Mouse (Mus musculus) lung, embryonic 16.5 days (tissue): ENCODE data around the gene Sema4c. TPM values are rescaled to one million over a fixed set of nuclear protein-coding genes. Genes with fewer than 3 reads are reported as not detected.

Source experiments
- ATAC-seq: fragments of 200-750 bp; cut with Nextera tagmentation; 2 replicates; pipeline ENCODE4 v1.8.0; 2017; ENCODE audit warnings: low read depth, mild to moderate bottlenecking, moderate library complexity
- H3K27ac ChIP-seq: fragments of 300-500 bp; sonication (generic); 2 replicates; pipeline ENCODE4 v1.5.1; 2014; ENCODE audit warnings: mild to moderate bottlenecking, control low read depth, low read length
- H3K27me3 ChIP-seq: fragments of 300-500 bp; sonication (generic); 2 replicates; pipeline ENCODE4 v1.6.1; 2014; ENCODE audit warnings: low read depth, low read length, mixed read lengths; ENCODE audit not compliant: control insufficient read depth, insufficient read depth
- H3K36me3 ChIP-seq: fragments of 300-500 bp; sonication (generic); 2 replicates; pipeline ENCODE4 v1.6.1; 2014; ENCODE audit warnings: low read length; ENCODE audit not compliant: control insufficient read depth, insufficient read depth
- H3K4me1 ChIP-seq: fragments of 300-500 bp; sonication (generic); replicated peaks from 2 replicates; pipeline ENCODE4 v1.6.1; 2014; ENCODE audit warnings: low read length, mixed read lengths; ENCODE audit not compliant: control insufficient read depth, insufficient read depth
- H3K4me2 ChIP-seq: fragments of 300-500 bp; sonication (generic); 2 replicates; pipeline ENCODE4 v1.6.1; 2014; ENCODE audit warnings: low read depth, low read length, control low read depth
- H3K4me3 ChIP-seq: fragments of 300-500 bp; sonication (generic); 2 replicates; pipeline ENCODE4 v1.5.1; 2014; ENCODE audit warnings: mild to moderate bottlenecking, low read length, control low read depth
- H3K9ac ChIP-seq: fragments of 300-500 bp; sonication (generic); 2 replicates; pipeline ENCODE4 v1.6.1; 2014; ENCODE audit warnings: low read length, control low read depth
- H3K9me3 ChIP-seq: fragments of 300-500 bp; sonication (generic); 2 replicates; pipeline ENCODE4 v1.6.1; 2016; ENCODE audit warnings: low read length; ENCODE audit not compliant: control insufficient read depth
- WGBS: fragments of 180-500 bp; shearing (Covaris S2); extraction: QIAGEN DNeasy Blood & Tissue Kit; methylation state at CpG from one replicate; pipeline ENCODE4 v1.1.7; 2014; 5-methylcytosine and 5-hydroxymethylcytosine counted together
- polyA plus RNA-seq: library from polyadenylated mRNA; unstranded; fragments of >200 nt; fragmentation: Nextera tagmentation; extraction: Ambion mirVana; gene quantifications from 2 replicates; pipeline ENCODE4 v1.2.1, GENCODE M21; 2015

The Sema4c gene
- polyA plus RNA-seq = 14.4 and 14.8 TPM in 2 replicates

DNA sequence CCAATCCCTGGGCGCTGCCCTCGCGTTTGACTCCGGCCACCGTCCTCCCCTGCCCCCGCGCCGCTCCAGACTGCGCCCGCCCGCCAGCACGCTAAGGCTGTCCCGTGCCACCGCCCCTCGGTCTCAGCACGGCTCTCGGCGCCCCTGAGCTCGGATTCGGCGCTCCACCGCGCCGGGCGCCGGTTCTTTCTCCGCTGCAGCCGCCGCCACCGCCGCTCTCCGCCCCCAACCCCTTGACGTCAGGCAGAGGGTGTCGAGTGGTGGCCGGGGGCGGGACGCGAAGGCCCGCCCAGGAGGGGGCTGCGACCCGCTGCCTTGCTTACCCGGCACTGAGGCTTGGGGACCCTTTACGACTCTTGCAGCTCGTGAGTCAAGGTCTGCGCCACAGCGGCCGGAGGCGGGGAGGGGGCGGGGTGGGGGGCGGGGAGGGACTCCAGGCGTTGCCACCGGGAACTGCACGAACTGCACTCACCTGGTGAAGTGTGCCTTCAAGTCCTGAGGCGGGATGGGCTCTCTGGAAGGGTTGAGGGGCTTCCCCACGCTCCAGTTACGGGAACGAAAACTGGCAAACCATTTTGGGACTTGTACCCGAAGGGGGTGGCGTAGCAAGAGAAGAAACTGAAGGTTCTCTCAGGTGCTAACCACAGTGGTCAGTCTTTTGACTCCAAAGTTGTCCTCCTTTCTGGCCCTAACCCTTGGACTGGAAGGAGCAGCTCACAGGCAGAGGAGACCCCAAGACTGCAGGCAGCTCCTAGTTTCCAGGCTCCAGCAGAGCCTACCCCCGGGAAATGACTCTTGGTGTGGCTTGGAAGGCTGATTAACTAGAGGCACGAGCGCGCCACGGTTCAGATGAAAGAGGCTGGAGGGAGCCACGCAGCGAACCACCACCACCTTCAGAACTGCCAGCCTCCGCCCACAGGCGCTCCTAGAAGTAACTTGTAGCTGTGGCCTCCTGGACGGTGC lies at the start of gene Sema4c:
Sema4c (minus strand) TSS at position 319 of the 963 bp plus-strand sequence.
- Histone ChIP-seq H3K4me3 (peak within 1 kb of the TSS; percentile 86), H3K4me2 (peak within 1 kb of the TSS; percentile 93), H3K27me3 (no peaks in the 10 kb centered on the region), H3K9me3 (no peaks in the 10 kb centered on the region), H3K4me1 (peaks cover 29% of the 10 kb centered on the region), H3K27ac (peak within 1 kb of the TSS; percentile 100), H3K9ac (peak within 1 kb of the TSS; percentile 93), H3K36me3 (peaks cover 10% of the 10 kb centered on the region)
- ATAC-seq = peak; percentile 67
- WGBS = under 1% methylated on average over 68 of the region's 69 CpGs

DNA sequence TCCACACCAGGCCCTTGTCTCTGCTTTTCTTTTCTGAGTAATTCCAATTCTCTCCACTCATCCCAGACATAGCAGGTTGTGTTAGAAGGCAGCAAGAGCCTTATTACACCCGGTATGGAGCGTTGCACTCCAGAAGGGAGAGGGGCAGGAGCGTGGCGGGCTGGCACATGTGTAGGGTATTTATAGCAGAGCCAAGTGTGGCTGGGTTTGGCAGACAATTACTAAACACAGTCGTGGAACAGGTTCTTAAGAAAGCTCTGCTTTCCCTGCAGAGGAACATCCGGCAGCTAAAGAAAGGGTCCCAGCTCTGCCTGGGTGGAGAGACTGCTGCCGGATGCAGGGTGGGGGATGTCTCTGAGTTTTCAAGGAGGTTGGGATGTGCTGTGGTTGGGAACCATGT lies 48.8 kb upstream of the Sema4c start:
- Histone ChIP-seq H3K36me3 (no peaks in the 10 kb centered on the region), H3K4me1 (peaks cover 26% of the 10 kb centered on the region), H3K9me3 (no peaks in the 10 kb centered on the region), H3K4me2 (no peak overlapping the region), H3K27me3 (no peaks in the 10 kb centered on the region), H3K27ac (peak overlapping the region; percentile 35; the same call in 1 of the 2 replicates), H3K9ac (no peak overlapping the region), H3K4me3 (no peak overlapping the region)
- WGBS = 46% methylated on average over 7 of the region's 7 CpGs
- peak; percentile 42; the same call in 1 of the 2 replicates for ATAC-seq

DNA sequence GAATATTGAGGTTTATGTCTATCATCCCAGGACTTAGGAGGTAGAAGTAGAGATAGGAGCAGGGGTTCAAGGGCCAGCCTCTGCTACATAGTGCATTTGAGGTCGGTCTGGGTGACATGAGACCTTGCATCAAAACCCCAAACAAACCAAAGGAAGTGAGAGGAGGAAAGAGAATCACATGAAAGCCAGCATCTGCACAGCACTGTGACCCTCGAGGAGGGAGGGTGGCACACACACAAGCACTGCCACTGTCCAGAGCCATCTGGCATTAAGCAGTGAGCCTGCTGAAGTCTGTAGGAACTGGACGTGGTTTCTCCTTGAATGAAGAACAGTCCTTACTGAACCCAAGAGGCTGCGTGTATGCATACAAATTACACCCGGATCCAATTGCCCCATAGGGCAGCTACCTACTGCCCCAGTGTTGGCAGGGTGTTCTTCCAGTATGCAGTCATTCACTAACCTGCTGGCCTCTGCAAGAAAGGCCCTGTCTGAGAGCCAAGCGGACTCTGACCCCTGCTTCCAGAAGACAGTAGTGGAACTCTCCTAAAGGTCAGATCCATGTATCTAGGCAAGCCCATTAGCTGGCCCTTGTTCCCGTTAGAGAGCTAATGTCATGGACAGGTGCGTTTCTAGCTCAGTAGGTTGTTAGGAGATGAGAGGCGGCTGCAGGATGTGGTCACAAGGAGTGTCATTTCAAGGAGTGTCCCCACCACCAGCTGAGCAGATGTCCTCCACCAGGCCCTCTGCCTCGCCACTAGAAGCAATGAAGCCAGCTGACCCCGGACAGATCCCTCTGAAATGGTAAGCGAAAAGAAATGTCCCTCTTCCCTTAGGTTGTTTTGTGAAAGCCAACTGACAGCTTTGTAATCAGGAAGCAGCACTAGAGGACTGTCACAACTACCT lies 46.4 kb upstream of the Sema4c start:
- peak overlapping the region; percentile 86 for H3K27ac ChIP-seq
- H3K4me2 ChIP-seq = no peak overlapping the region
- no peaks in the 10 kb centered on the region for H3K9me3 ChIP-seq
- ATAC-seq = no peak
- peaks cover 22% of the 10 kb centered on the region for H3K4me1 ChIP-seq
- H3K4me3 ChIP-seq = no peak overlapping the region
- H3K36me3 ChIP-seq = no peaks in the 10 kb centered on the region
- no peak overlapping the region for H3K9ac ChIP-seq
- 74% methylated on average over 12 of the region's 12 CpGs for WGBS
- H3K27me3 ChIP-seq = no peaks in the 10 kb centered on the region

DNA sequence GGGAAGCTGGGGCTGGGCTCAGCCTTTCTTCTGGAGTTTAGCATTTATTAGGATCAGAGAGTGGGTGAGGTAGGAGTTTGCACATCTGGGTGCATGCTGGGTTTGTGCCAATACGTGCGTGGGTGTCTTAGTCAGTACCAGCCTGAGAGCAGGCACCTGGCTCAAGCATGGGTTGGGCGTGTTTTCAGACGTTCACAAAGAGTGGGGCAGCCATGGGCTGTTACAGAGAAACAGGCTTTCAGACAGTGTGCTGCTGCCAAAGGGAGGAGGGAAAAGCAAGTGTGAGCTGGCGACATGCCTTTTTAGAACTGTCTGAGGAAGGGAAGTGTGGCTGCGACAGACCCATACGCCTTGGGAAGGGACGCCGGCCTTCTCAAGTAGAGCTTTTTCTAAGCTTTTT lies 45.2 kb upstream of the Sema4c start:
- 27% methylated on average over 9 of the region's 9 CpGs for WGBS
- peaks cover 22% of the 10 kb centered on the region for H3K4me1 ChIP-seq
- peak; percentile 81 for ATAC-seq

DNA sequence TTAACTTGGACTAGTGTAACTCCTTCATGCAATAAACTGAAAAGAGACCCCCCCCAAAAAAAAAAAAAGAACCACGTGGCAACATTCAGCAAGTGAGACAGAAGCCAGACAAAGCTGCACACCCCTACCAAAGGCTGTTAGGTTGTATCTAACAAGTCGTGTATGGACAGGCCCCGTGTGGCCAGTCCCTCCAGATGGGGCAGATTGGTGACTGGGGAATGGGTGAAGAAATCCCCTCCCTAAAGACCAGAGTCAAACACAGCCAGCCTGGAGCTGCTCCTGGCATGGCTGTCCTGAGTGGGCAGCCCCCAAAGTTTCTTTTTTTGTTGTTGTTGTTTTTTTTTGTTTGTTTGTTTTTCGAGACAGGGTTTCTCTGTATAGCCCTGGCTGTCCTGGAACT lies 44.1 kb upstream of the Sema4c start:
- Histone ChIP-seq H3K9me3 (no peaks in the 10 kb centered on the region), H3K4me3 (no peak overlapping the region), H3K27ac (no peak overlapping the region), H3K4me2 (no peak overlapping the region), H3K9ac (no peak overlapping the region), H3K4me1 (peaks cover 21% of the 10 kb centered on the region), H3K27me3 (no peaks in the 10 kb centered on the region), H3K36me3 (no peaks in the 10 kb centered on the region)
- ATAC-seq = no peak
- WGBS = 51% methylated on average over 4 of the region's 4 CpGs

More for the DNA sequence above, 45.2 kb upstream of the Sema4c start:
- H3K27me3 ChIP-seq = no peaks in the 10 kb centered on the region
- no peak overlapping the region for H3K4me2 ChIP-seq
- H3K9me3 ChIP-seq = no peaks in the 10 kb centered on the region
- H3K9ac ChIP-seq = peak overlapping the region; percentile 43; the same call in 1 of the 2 replicates
- H3K4me3 ChIP-seq = no peak overlapping the region
- H3K27ac ChIP-seq = peak overlapping the region; percentile 86
- H3K36me3 ChIP-seq = no peaks in the 10 kb centered on the region

DNA sequence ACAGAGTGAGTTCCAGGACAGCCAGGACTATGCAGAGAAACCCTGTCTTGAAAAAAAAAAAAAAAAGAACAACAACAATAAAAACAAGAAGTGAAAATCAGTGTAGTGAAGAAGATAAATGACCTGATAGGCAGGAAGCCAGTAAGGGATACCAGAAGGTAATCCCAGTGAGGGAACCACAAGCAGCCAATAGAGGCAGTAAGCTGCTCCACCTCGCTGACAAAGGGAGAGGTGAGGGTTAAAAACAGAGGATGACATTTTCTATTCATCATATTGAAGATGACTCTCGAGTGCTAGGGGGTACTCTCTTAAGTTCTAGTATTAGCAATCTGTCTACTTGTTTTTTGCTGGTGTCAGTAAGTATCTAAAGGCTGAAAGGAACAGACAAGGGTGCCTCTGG lies 40.3 kb upstream of the Sema4c start:
- ATAC-seq = no peak
- H3K27me3 ChIP-seq = no peaks in the 10 kb centered on the region
- no peak overlapping the region for H3K9ac ChIP-seq
- H3K4me3 ChIP-seq = no peak overlapping the region
- H3K36me3 ChIP-seq = no peaks in the 10 kb centered on the region
- no peak overlapping the region for H3K27ac ChIP-seq
- peaks cover 23% of the 10 kb centered on the region for H3K4me1 ChIP-seq
- no peaks in the 10 kb centered on the region for H3K9me3 ChIP-seq
- H3K4me2 ChIP-seq = no peak overlapping the region
- 48% methylated on average over 2 of the region's 2 CpGs for WGBS

DNA sequence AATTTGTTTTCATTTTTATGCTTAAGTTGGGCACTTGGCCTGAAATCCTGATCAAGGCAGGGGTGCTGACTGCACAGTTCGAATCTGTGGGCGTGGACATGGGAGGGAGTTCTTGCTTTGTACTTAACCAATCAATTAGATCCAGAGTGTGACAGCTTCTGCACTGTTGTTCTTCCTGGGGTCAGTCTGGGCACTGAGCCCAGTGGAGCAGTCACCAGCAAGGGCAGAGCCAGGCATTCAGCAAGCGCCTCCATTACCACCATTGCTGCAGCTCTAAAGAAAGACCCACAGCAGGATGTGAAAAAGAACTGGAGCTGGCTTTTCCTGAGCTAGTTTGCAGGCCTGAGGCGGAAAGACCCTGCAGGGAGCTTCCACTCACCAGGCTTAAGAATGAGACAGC lies 38.0 kb upstream of the Sema4c start:
- Histone ChIP-seq H3K4me1 (peaks cover 29% of the 10 kb centered on the region), H3K4me2 (peak overlapping the region; percentile 6; the same call in 1 of the 2 replicates), H3K27ac (peak overlapping the region; percentile 79), H3K27me3 (no peaks in the 10 kb centered on the region), H3K9ac (0 out of 2 replicates have a peak overlapping the region, but pooled peaks have one; percentile 2), H3K4me3 (no peak overlapping the region), H3K9me3 (no peaks in the 10 kb centered on the region), H3K36me3 (no peaks in the 10 kb centered on the region)
- ATAC-seq = peak; percentile 88
- WGBS = 32% methylated on average over 4 of the region's 4 CpGs

DNA sequence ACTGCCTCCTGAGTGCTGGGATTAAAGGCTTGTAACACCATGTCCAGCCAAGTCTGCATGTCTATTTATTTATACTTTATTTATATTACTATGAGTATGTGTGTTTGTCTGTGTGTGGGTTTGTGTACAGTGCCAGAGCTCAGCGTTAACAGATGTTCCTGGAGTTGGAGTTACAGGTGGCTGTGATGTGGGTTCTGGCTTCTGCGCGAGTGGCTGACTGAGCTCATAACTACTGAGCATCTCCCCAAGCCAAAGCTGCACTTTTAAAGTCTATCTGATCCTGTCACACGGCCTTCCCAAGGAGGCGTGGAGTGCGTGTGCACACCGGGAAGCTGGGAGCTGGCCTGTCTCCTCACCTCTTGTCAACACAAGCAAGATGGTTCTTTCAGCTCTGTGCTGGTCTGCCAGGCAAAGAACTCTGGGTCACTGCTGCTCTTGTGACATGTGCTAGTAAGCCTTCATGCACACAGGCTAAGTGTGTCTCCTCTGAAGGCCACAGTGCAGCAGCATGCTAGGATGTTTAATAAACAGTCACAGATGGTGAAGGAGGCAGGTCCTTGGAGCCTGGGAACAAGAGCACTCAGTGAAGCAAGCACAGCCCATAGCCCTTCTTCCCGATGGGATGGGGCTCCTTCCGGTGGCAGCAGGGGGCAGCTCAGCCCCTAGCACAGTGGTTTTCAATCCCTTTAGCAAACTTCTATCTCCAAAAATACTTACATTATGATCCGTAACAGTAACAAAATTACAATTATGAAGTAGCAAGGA lies 37.2 kb upstream of the Sema4c start:
- 42% methylated on average over 10 of the region's 10 CpGs for WGBS
- Histone ChIP-seq H3K36me3 (no peaks in the 10 kb centered on the region), H3K4me2 (no peak overlapping the region), H3K27ac (peak overlapping the region; percentile 79), H3K4me3 (no peak overlapping the region), H3K9me3 (no peaks in the 10 kb centered on the region), H3K27me3 (no peaks in the 10 kb centered on the region), H3K4me1 (peaks cover 31% of the 10 kb centered on the region), H3K9ac (no peak overlapping the region)
- peak; percentile 70 for ATAC-seq
